Mouse (Mus musculus): ENCODE measurements around the gene Tktl1.

DNA sequence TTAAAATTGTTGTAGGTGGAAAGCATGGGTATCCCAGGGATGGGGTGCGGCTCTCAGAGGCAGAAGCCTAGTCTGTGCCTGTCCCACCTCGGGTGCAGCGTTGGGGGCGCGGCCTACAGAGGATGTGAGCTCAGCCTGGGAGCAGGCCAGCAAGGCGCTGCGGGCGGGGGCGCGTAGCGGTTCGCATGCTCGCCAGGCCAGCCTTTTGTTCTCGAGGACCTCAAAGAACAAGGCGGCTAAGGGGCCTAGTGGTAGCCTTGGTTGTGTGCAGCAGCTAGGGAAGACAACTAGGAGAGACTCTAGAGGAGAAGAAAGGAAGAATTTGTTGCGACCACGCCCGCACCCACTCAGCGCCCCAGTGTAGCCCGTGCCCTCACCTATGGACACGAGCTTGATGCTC, 68.6 kb downstream of the Tktl1 start:
- TF ChIP-seq CTCF (IDR thresholded peaks at IDR 0.05; ENCODE audit: insufficient read depth, low read length), result no peak
- TF ChIP-seq POLR2A (IDR thresholded peaks at IDR 0.05; ENCODE audit: borderline replicate concordance, extremely low read depth, low read depth, low read length), result peak; percentile 56; the same call in 1 of the 2 replicates

All from lung, adult 2 months (tissue).